Mouse (Mus musculus) urinary bladder, postnatal 14 days (tissue): ENCODE measurements around the gene Sh3d21.

ENCODE experiments used
- DNase-seq: peaks from one replicate; pipeline ENCODE4 v3.0.0; 2021; ENCODE audit warnings: low spot score

Sh3d21 gene

GRCm38 (mm10) chr4:126146974-126147532 lies 16.2 kb downstream of the Sh3d21 start:
- no peak for DNase-seq

- no peak for DNase-seq
Observed at GRCm38 (mm10) chr4:126145396-126145795, 17.9 kb downstream of the Sh3d21 start.

DNA sequence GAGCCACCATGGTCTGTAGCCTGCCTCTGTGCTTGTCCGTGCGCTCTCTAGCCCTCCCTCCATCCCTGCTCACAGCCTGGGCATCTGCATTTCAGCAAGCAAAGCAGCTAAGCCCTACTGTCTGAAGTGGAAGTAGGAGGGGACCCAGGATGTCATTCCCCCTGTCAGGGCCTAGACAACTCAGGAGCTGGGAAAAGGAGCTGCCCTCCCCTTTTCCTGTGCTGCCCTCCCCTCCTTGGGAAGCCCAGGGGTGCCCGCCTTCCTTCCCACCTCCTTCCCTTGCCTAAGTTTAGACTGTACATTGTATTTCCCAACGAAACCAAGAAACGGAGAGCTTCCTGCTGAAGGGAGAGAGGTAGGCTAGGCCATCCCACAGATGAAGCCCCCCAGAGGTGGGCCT lies 22.3 kb downstream of the Sh3d21 start:
- no peak for DNase-seq

- no peak for DNase-seq
Observed at GRCm38 (mm10) chr4:126137773-126138172, 25.5 kb downstream of the Sh3d21 start.

GRCm38 (mm10) chr4:126134639-126135038 lies 28.7 kb downstream of the Sh3d21 start:
- no peak for DNase-seq

- no peak for DNase-seq
Observed at GRCm38 (mm10) chr4:126134236-126134635, 29.1 kb downstream of the Sh3d21 start.

DNA sequence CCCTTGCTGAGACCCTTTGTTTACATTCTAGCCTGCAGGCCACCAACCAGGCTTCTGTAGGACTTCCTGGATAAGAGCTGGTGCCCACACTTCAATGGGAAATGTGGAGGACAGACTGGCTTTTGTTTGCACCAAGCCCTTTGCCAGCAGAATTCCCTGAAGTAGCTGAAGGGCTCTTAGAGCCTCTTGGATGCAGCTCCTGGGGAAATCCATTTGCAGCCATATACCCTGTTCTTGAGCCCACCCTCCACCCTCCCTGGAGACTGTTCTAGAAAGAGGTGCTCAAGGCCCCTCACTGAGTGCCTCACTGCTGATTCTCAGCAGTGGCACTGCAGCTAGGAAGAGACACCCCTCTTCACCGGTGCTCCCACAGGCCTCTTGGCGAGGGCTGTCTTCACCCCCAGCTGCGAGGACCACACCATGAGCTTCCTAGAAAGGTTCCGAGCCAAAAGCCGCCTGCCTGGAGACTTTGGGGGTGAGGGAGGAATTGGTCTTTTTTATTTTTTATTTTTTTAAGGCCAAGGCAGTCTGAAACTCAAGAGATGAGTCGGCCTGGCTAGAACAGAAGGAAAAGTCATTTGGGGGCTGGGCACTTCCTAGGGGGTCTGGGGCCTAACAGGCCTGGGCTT lies 30.5 kb downstream of the Sh3d21 start:
- no peak for DNase-seq

DNA sequence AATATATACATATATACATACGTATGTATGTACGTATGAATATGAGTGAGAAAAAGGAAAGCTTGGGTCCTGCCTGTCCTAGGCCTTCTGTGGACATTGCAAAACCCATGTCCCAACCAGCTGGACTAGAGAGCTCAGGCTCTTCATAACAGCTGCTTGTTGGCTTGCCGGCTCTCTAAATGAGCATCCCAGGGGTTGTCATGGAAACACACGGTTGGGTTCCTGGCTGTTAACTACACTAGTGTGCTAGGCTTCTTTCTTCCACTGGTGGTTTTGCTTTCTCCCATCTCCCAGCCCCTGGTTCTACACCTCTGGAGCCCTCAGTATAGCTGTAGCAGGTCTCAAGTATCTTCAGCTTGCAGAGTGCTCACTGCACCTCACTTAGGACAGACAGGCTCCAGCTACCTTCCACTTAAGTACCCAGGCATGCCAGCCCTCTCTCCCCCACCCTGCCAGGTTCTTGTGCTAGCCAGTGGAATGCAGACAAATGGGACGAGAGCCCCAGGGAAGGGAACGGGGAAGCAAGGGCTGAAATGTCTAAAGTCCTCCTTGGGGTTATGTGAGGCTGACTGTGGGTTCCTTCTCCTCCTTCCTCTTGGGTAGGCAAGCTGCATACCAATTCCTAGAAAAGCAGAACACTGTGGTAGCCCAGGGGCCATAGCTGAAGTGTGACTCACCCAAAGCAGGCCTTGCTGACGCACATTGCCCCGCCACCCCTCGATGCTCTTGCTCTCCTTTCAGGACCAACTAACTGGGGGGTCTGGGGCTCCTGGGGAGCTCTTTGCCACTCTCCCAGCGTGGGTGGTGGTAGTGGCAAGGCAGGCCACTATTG lies 31.8 kb downstream of the Sh3d21 start:
- peak; percentile 51 for DNase-seq

- DNase-seq: no peak
Observed at GRCm38 (mm10) chr4:126130502-126130901, 32.8 kb downstream of the Sh3d21 start.

DNA sequence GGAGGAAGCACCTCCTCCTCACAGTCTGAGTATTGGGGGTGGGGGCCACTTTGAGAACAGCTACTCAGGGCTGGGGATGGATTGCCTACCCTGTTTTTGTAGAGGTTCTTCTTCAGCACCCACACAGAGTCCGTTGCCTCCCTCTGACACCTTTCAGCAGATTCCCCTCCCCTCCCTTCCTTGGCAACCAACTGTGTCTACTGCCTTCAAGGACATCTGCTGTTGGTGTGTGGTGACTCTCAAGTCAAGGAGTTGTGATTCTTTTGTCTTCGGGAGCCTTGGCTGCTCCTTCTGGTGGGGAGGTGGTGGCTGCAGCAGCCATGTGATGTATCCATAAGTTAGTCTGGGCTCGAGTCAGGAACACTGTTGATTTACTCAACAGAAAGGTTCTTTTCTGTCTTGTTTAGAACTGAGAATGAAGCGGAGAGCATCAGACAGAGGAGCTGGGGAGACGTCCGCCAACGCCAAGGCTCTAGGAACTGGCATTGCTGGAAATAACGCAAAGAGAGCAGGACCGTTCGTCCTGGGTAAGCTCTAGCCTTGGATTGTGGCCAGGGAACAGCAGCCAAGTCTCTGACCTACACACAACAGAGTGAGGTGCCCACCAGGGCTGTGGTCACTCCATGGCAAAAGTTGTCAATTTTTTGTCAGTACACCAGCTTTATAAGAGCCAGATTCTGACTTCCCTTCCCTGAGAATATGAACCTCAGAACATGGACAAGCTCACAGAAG lies 39.8 kb downstream of the Sh3d21 start:
- no peak for DNase-seq

DNA sequence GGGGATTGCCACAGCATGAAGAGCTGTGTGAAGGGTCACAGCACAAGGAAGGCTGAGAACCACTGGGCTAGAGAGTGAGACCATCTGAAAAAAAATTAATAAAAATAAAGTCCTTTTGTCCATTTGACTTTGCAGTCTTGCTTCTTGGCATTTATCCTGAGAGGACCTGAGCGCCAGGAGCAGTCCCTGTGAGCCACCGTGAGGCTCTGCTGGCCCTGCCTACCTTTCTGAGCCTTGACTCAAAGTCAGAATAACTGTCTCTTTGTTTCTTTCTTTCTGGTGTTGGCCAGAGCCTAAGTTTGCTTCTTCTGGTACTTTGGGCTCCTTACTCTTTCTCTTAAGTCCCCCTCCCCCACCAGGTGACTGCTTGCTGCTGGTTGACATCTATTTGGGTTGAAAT lies 42.8 kb downstream of the Sh3d21 start:
- no peak for DNase-seq

DNA sequence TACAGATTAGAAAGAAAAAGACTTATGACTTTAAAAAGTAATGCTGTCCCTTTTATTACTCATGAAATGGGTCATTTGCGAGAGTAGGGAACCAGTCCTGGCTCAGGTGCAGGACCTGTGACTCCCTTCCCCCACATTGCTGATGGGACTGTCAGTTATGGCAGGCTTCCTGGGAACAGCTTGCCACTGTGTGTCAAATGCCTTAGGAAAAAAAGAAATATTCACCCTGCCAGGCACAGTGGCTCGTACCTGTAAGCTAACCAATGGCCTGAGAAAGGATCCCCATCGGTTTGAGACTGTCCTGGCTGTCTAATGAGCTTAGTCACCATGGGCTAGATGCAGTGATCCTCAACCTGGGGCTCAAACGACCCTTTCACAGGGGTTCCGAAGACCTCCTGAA lies 43.2 kb downstream of the Sh3d21 start:
- DNase-seq: no peak

DNA sequence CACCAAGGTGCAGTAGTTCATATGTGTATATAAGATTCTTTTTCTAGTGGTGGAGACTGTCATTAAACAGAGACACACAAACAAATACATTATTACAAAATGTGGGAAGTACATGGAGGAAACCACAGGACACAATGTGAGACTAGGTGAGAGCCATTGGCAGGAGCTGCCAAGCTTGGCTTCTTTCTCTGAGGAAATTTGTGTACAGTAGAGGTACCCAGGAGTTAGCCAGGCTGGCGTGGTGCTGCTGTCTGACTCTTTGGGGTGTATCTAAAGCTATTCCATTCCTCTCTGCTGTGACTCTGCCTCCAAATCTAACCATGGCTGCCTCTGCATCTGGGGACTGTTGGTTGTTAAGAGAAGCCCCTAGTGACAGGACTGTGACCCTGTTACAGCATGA lies 44.2 kb downstream of the Sh3d21 start:
- DNase-seq: no peak

- no peak for DNase-seq
Observed at GRCm38 (mm10) chr4:126118651-126119050, 44.6 kb downstream of the Sh3d21 start.

DNA sequence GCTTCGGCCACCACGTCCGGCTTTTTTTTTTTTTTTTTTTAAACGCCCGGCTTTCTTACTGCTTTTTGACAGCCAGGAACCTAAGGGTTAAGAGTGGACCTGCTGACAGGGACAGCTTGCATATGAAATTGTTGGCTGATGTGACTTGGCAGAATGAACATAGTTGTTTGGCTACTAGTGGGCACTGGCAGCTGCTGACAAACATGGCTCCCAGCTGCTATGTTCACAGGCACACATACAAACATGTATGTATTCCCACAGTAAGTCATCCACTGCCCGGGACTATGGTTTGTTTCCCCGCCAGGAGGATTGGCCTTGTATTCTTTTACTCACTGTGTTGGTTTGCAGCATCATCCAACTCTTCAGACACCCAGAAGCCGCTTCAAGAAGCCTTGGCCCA lies 46.2 kb downstream of the Sh3d21 start:
- no peak for DNase-seq

- DNase-seq: no peak
Observed at GRCm38 (mm10) chr4:126115871-126116521, 47.3 kb downstream of the Sh3d21 start.

GRCm38 (mm10) chr4:126115411-126115810 lies 47.9 kb downstream of the Sh3d21 start:
- no peak for DNase-seq

DNA sequence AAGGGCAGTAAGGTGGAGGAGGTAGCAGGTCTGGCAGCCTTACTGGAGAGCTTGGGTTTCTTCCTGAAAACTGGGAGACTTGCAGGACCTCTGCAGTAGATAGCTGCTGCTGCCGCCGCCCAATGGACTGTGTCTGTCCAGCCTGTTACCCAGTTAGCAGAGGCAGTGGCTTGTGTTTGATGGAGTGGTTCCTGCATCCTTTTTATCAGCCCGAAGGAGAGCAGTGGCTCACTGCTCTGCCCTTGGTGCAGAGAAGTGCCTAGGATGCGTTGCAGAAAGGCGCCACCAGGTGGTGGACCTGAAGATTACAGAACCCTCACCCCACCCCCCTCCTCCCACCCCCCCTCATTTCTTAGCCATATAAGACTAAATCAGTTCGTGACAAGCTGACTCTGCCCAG lies 49.3 kb downstream of the Sh3d21 start:
- DNase-seq: peak; percentile 62

DNA sequence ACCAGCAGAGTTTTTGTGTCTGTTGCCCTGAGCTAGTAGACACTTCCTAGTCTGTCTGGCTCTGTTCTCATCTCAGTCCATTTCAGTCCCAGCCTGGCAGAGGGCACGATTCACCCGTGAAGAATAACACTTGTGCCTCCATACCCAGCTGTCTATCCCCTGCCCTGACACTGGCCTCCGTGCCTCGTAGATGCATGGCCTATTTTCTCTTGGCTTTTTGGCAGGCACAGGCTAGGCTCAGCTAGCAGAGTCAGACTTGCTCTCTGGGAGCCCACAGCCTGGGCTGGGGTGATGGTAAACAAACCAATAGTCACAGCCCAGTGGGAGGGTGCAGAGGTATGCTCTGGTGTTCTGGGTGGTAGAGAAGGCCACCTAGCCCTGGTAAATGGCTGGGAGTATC lies 50.0 kb downstream of the Sh3d21 start:
- no peak for DNase-seq

DNA sequence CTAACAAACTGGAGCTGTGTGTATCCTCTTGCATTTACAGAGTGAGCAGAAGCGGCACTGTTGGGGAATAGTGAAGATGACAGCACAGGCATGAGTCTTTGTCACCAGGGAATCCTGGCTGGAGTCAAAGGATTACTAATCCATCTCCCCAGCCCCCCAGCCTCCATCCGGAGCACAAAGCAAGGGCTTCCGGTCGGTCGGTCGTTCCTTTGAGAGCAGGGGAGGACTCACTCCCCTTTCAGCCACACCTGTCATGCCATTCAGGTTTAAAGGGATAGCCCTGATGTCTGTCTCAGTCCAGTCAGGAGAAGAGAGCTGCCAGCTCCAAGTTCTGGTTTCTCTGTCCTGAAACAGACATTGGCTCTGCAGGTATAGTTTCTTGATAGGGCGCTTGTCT lies 52.1 kb downstream of the Sh3d21 start:
- no peak for DNase-seq

DNA sequence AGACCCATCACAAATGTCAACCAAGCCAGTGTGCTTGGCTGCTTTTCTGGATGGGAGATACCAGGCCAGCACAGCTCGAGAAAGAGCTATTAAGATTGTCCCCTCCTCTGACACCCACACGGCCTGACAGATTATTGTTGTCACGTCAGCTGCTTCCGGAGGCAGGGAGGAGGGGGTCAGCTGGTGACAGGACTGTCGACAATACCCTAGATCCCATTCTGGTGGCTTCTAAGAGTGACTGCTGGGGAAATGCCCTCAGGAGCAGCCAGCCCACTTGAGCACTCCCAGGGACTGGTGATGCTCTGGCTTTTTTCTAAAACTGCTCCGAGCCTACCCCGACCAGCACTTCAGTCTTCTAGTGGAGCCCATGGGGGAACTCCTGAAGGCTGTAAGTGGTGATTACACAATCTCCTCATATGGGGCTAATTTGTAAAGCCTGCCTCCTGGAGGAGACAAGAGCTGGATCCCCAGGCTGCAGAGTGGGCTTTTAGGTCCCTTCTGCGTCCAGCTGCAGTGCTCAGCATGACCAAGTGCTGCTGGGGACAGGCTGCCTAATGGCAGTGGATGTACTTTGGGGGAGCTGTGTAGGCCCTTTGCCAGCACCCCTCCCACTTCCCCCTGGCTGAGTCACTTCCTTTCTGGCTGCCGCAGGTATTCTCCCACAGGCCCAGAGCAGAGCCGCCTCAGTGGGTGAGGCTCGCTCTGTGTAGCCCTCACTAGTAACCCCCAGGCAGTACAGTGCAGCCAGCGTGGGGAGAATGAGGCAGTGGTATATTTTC lies 52.7 kb downstream of the Sh3d21 start:
- DNase-seq: peak; percentile 89
